Mouse (Mus musculus) liver, embryonic 14.5 days (tissue): ENCODE measurements at regions not wholly inside any gene's neighbourhood (a gene's known extent, or its start where the extent isn't known, plus 50 kb on each side); places are given as distances from the start of the nearest gene placed in this dataset.

ENCODE experiments used
- CTCF ChIP-seq: IDR thresholded peaks from 2 replicates; pipeline ENCODE4 v1.5.1; 2016; ENCODE audit warnings: antibody characterized with exemption, low read depth, control low read depth
- EP300 ChIP-seq: IDR thresholded peaks from 2 replicates; pipeline ENCODE4 v1.6.1; 2016; ENCODE audit warnings: antibody characterized with exemption, low read depth

DNA sequence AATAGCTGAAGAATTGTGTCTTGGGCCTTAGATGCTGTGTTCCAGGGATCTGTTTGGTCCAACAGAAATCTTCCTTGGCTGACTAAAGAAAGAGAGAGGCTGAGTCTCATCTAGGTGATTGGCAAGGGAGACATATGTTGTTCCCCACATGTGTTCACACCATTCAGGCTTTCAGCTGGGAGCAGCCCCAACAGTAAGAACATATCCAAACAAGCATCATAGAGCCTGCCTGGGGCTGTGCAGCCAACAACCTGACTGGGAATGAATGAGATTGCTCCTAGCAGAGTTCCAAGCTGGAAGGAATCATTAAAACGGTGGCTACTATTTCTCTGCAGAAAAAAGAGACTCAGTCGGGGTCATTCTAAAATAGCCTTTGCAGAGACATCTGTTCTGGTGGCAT, 350.3 kb downstream of the Lpin1 start:
- TF ChIP-seq EP300 (no peak), CTCF (no peak)
